Mouse (Mus musculus): ENCODE measurements around the gene Tnfaip1. TPM values are rescaled to one million over a fixed set of nuclear protein-coding genes. Genes with fewer than 3 reads are reported as not detected.

Tnfaip1 gene
- polyA plus RNA-seq, 1 experiment from 2014 or later, result 97.2 TPM

GRCm38 (mm10) chr11:78512025-78512957 lies 23.8 kb downstream of the Tnfaip1 start, which contains the start of the genes Tmem199 and Poldip2:
TSS of gene Tmem199 (minus strand) at chr11:78512172.
TSS of gene Poldip2 (plus strand) at chr11:78512193.
- under 1% methylated on average over 67 of the region's 67 CpGs for WGBS
- peak; percentile 94 for DNase-seq (ENCODE audit: extremely low spot score, low spot score)
- H3K27me3 ChIP-seq (ENCODE audit: poor library complexity, severe bottlenecking), result no peaks in the 10 kb centered on the region

GRCm38 (mm10) chr11:78509148-78509547 lies 27.0 kb downstream of the Tnfaip1 start:
- no peak overlapping the region for H3K4me3 ChIP-seq
- H3K27me3 ChIP-seq (ENCODE audit: poor library complexity, severe bottlenecking), result no peaks in the 10 kb centered on the region
- peaks cover 21% of the 10 kb centered on the region for H3K4me1 ChIP-seq
- H3K27ac ChIP-seq, result no peak overlapping the region
- no peaks in the 10 kb centered on the region for H3K9me3 ChIP-seq
- no peak for DNase-seq (ENCODE audit: extremely low spot score, low spot score)
- 75% methylated on average over 5 of the region's 5 CpGs for WGBS
- peaks cover 60% of the 10 kb centered on the region for H3K36me3 ChIP-seq (replicated peaks)

More at GRCm38 (mm10) chr11:78512025-78512957, 23.8 kb downstream of the Tnfaip1 start, which contains the start of the genes Tmem199 and Poldip2:
- Histone ChIP-seq H3K9me3 (no peaks in the 10 kb centered on the region), H3K4me3 (peak within 1 kb of the TSS; percentile 89), H3K27ac (peak within 1 kb of the TSS; percentile 96), H3K36me3 (replicated peaks) (peaks cover 64% of the 10 kb centered on the region), H3K4me1 (peaks cover 21% of the 10 kb centered on the region)

DNA sequence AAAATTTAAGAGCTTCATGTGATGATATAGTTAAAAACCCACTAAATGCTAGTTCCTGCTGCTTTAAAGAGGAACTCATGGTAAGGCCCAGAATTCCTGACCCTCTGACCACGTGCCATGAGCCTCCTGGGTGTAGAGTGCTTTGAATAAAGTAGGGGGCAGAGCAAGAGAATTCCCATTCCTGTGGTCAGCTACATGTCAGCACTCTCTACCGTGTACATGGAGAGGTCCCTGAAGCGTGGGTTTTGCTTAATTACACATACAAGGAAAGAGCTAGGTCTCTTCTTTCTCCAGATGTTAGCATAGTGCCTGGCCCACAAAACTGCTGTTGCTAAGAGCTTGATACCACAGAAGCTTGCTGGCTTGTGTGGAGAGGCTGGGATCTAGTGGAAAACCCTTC lies 30.7 kb downstream of the Tnfaip1 start:
- 88% methylated on average over 3 of the region's 3 CpGs for WGBS
- DNase-seq (ENCODE audit: extremely low spot score, low spot score), result no peak
- peaks cover 54% of the 10 kb centered on the region for H3K36me3 ChIP-seq (replicated peaks)

GRCm38 (mm10) chr11:78502909-78503650 lies 33.1 kb downstream of the Tnfaip1 start, which contains the start of gene Sebox:
TSS of gene Sebox (plus strand) at chr11:78503447.
- no peak for DNase-seq (ENCODE audit: extremely low spot score, low spot score)
- H3K4me3 ChIP-seq, result no peak within 1 kb of the TSS
- peaks cover 36% of the 10 kb centered on the region for H3K27me3 ChIP-seq (ENCODE audit: poor library complexity, severe bottlenecking)
- peaks cover 32% of the 10 kb centered on the region for H3K36me3 ChIP-seq (replicated peaks)
- WGBS, result 69% methylated on average over 7 of the region's 7 CpGs
- H3K9me3 ChIP-seq, result no peaks in the 10 kb centered on the region
- peaks cover 23% of the 10 kb centered on the region for H3K4me1 ChIP-seq
- H3K27ac ChIP-seq, result no peak within 1 kb of the TSS

More for the DNA sequence above, 30.7 kb downstream of the Tnfaip1 start:
- Histone ChIP-seq H3K4me3 (no peak overlapping the region), H3K4me1 (0 out of 2 replicates have a peak, but pooled peaks cover 2% of the 10 kb centered on the region), H3K27me3 (ENCODE audit: poor library complexity, severe bottlenecking) (peaks cover 12% of the 10 kb centered on the region), H3K27ac (no peak overlapping the region), H3K9me3 (no peaks in the 10 kb centered on the region)

- Histone ChIP-seq H3K27me3 (ENCODE audit: poor library complexity, severe bottlenecking) (peaks cover 43% of the 10 kb centered on the region), H3K27ac (no peak overlapping the region), H3K36me3 (replicated peaks) (peaks cover 17% of the 10 kb centered on the region), H3K9me3 (no peaks in the 10 kb centered on the region), H3K4me3 (no peak overlapping the region), H3K4me1 (peaks cover 37% of the 10 kb centered on the region)
- WGBS, result 87% methylated on average over 20 of the region's 20 CpGs
- DNase-seq (ENCODE audit: extremely low spot score, low spot score), result no peak
Measured at GRCm38 (mm10) chr11:78501529-78501928, 34.6 kb downstream of the Tnfaip1 start.

GRCm38 (mm10) chr11:78500623-78501202 lies 35.4 kb downstream of the Tnfaip1 start:
- 83% methylated on average over 9 of the region's 9 CpGs for WGBS
- no peaks in the 10 kb centered on the region for H3K9me3 ChIP-seq
- DNase-seq (ENCODE audit: extremely low spot score, low spot score), result no peak
- H3K36me3 ChIP-seq (replicated peaks), result peaks cover 9% of the 10 kb centered on the region
- peaks cover 51% of the 10 kb centered on the region for H3K27me3 ChIP-seq (ENCODE audit: poor library complexity, severe bottlenecking)
- no peak overlapping the region for H3K27ac ChIP-seq
- peak overlapping the region; percentile 9; the same call in 1 of the 2 replicates for H3K4me3 ChIP-seq
- peaks cover 45% of the 10 kb centered on the region for H3K4me1 ChIP-seq

DNA sequence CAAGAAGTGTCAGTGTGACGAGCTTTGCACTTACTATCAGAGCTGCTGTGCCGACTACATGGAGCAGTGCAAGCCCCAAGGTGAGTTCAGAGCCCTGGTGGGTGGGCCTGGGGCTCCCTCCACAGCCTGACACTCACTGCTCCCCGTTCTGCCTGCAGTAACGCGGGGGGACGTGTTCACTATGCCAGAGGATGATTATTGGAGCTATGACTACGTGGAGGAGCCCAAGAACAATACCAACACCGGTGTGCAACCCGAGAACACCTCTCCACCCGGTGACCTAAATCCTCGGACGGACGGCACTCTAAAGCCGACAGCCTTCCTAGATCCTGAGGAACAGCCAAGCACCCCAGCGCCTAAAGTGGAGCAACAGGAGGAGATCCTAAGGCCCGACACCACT lies 36.6 kb downstream of the Tnfaip1 start:
- H3K9me3 ChIP-seq, result no peaks in the 10 kb centered on the region
- peaks cover 63% of the 10 kb centered on the region for H3K27me3 ChIP-seq (ENCODE audit: poor library complexity, severe bottlenecking)
- H3K4me1 ChIP-seq, result peaks cover 46% of the 10 kb centered on the region
- peak overlapping the region; percentile 26; the same call in 1 of the 2 replicates for H3K27ac ChIP-seq
- 54% methylated on average over 16 of the region's 16 CpGs for WGBS
- H3K36me3 ChIP-seq (replicated peaks), result no peaks in the 10 kb centered on the region
- DNase-seq (ENCODE audit: extremely low spot score, low spot score), result no peak
- peak overlapping the region; percentile 9 for H3K4me3 ChIP-seq

DNA sequence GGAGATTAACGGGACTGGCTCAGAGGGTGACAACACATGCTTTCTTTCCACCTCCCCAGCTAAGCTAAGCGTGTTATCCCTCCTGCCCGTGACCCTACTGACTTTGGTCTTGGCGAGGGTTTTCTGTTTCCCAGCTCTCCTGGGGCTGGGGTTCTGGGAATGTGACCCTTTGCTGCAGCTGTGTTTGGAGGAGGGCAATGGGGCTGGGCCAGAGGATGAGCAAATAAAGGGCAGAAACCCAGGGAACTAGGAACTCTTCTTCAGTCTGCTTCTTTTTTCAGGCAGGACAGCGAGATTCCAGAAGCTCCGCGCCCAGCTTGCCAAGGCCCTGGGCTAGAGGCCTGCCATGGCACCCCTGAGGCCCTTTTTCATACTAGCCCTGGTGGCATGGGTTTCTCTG lies 37.1 kb downstream of the Tnfaip1 start, which contains the start of gene Vtn:
TSS of gene Vtn (plus strand) at position 88 of the 400 bp plus-strand sequence.
- Histone ChIP-seq H3K4me1 (peaks cover 46% of the 10 kb centered on the region), H3K27me3 (ENCODE audit: poor library complexity, severe bottlenecking) (peaks cover 68% of the 10 kb centered on the region), H3K27ac (peak within 1 kb of the TSS; percentile 83), H3K4me3 (peak within 1 kb of the TSS; percentile 82), H3K36me3 (replicated peaks) (no peaks in the 10 kb centered on the region), H3K9me3 (no peaks in the 10 kb centered on the region)
- DNase-seq (ENCODE audit: extremely low spot score, low spot score), result no peak
- 57% methylated on average over 7 of the region's 7 CpGs for WGBS

- peak; percentile 96 for DNase-seq (ENCODE audit: extremely low spot score, low spot score)
- WGBS, result 4% methylated on average over 36 of the region's 36 CpGs
- Histone ChIP-seq H3K4me1 (peaks cover 46% of the 10 kb centered on the region), H3K9me3 (no peaks in the 10 kb centered on the region), H3K27me3 (ENCODE audit: poor library complexity, severe bottlenecking) (peaks cover 75% of the 10 kb centered on the region), H3K27ac (peak within 1 kb of the TSS; percentile 83), H3K4me3 (peak within 1 kb of the TSS; percentile 82), H3K36me3 (replicated peaks) (no peaks in the 10 kb centered on the region)
Measured at GRCm38 (mm10) chr11:78497544-78498522, 38.3 kb downstream of the Tnfaip1 start, which contains the start of gene Sarm1. TSS of gene Sarm1 (minus strand) at chr11:78497754.

- 0% methylated on average over 44 of the region's 44 CpGs for WGBS
- no peaks in the 10 kb centered on the region for H3K36me3 ChIP-seq (replicated peaks)
- no peaks in the 10 kb centered on the region for H3K9me3 ChIP-seq
- DNase-seq (ENCODE audit: extremely low spot score, low spot score), result peak; percentile 55
- H3K4me1 ChIP-seq, result peaks cover 46% of the 10 kb centered on the region
- peak overlapping the region; percentile 83 for H3K27ac ChIP-seq
- H3K4me3 ChIP-seq, result peak overlapping the region; percentile 82
- peaks cover 82% of the 10 kb centered on the region for H3K27me3 ChIP-seq (ENCODE audit: poor library complexity, severe bottlenecking)
Measured at GRCm38 (mm10) chr11:78497071-78497541, 39.0 kb downstream of the Tnfaip1 start.

DNA sequence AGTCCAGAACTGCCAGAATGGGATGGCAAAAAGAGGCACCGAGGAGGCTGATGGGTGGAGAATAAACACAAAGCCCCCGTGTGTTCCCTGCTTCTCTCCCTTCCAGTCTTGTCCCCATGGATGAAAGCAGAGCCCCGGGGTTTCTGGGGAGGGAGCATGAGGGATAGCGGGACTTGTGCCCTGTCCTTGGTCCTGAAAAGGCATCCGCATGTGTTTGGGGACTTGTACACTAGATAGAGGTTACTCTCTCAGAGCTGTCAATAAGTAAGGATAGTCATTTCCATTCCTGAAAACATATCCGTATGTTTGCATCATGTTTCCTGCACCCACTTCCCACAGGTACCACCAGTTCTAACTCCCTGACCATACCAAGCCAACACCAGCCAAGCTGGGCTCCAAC lies 40.2 kb downstream of the Tnfaip1 start:
- Histone ChIP-seq H3K27me3 (ENCODE audit: poor library complexity, severe bottlenecking) (peaks cover 86% of the 10 kb centered on the region), H3K27ac (no peak overlapping the region), H3K4me1 (peaks cover 49% of the 10 kb centered on the region), H3K4me3 (peak overlapping the region; percentile 82; the same call in 1 of the 2 replicates), H3K36me3 (replicated peaks) (no peaks in the 10 kb centered on the region), H3K9me3 (no peaks in the 10 kb centered on the region)
- peak; percentile 43 for DNase-seq (ENCODE audit: extremely low spot score, low spot score)
- 3% methylated on average over 6 of the region's 6 CpGs for WGBS
